Mouse (Mus musculus) retina, postnatal 7 days (tissue): ENCODE measurements at regions not wholly inside any gene's neighbourhood (a gene's known extent, or its start where the extent isn't known, plus 50 kb on each side); places are given as distances from the start of the nearest gene placed in this dataset.
"Not testable (repeated sequence)": the region's sequence is repeated elsewhere in the genome, so short reads cannot be mapped to it uniquely, and the experiment has no call there.

Experiments used
- DNase-seq: peaks from one replicate; pipeline ENCODE4 v3.0.0-alpha.2; 2012; ENCODE audit warnings: low read depth, low spot score

DNA sequence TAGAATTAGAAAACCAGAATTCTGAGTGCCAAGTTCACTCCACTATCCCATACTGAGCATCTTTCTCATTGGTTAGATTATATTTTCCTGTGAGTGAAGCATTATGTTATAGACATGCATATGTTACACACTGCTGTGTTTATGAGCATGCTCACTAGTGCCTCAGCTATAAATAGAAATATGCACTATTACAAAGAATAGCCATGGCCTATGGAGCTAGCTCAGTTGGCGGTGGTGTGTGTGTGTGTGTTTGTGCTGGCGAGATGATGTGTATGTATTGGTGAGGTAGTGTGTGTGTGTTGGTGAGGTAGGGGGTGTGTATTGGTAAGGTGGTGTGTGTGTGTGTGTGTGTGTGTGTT lies 106.2 kb downstream of the Sec31a start:
- no peak for DNase-seq

DNA sequence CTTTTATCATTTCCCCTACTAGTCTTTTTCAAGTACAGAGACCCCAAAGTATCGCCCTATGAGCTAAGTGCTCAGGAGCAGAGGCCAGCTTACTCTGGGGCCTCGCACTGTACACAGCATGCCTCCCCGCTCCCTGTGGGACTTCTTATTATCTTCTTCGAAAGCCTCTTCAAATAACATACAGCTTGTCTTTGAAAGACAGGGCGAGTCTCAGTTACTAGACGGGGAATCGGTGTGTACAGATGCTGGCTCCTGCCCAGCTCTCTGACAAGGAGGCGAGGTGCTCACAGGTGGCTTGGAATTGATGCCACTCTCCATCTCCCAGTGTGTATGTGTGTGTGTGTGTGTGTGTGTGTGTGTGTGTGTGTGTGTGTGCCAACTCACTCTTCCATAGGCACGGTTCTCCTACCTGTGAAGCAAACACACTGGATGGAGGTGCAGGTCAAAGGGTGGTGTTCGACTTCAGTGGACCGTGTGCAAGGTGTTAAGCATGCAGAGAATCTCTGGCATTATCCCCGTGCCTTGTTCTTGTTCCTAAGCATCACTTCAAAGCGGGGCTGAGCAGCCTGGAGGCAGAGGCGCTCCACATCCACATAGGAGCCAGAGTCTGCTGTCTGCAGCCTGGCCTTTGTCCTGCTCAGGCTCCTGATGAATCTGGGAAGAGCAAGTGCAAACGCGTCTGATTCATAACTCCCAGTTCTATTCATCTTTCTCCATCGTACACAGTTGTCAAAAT lies 106.8 kb downstream of the Sec31a start:
- DNase-seq, result no peak

DNA sequence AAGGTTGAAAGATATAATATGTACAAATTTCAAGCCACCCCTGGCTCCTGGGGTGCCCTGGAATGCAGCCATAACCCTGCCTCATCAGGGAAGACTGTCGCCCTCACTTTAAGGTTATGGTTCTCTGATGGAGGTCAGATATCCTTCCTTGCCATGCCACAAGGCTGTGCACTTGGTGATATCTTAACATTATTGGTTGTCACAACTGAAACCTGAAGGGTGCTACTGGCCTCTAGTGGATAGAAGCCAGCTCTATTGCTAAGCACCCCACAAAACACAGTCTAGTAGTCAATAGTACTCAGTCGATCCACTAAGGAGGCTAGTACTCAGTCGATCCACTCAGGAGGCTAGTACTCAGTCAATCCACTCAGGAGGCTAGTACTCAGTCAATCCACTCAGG lies 111.6 kb downstream of the Sec31a start:
- DNase-seq, result peak; percentile 29

DNA sequence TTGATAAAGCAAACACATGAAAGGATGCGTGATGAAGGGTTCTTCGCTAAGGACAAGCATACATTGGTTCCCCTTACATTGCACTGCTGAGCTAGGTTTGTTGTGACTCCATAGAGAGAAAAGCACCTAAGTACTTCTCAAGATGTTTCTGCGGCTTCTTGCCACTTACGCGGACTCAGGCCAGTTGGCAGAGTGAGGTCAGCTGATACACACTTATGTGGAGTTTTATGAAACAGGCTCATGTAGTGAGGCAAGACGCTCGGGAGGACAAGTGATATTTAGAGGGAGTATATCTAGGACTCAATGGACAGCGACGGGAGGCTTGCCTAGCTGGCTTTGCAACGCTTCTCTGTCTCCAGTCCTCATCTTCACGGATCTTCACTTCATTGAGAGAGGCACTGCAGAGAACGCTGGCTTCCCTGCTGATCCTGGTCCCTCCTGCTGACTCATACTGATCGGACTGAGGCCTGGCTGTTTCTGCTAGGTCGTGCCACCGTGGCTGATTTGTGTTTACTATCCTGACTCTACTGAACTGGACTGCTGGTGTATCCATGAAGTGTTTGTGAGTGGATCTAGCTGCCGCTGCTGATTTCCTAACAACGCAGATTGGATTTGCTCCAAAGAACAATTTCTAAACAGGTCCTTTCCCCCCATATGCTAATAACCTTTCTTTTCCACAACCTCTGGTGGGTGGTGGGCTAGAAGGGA lies 113.8 kb downstream of the Sec31a start:
- DNase-seq, result no peak

DNA sequence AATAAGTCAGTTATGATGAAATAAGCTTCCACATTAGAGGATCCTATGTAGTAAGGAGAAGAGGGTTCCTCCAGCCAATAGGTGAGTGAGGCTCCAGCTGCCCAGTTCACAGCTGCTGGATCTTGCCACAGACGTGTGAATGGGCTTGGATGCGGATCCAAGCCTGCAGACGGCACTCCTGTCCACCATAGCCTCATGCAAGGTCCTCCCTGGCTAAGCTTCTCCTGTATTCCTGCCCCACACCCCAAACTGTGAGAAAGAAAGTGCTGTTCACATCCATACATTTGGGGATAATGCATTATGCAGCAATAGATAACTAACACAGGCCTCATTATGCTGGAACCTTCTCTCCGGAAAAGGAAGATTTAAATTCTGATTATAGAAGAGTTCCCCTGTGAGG lies 116.9 kb downstream of the Sec31a start:
- DNase-seq, result no peak

DNA sequence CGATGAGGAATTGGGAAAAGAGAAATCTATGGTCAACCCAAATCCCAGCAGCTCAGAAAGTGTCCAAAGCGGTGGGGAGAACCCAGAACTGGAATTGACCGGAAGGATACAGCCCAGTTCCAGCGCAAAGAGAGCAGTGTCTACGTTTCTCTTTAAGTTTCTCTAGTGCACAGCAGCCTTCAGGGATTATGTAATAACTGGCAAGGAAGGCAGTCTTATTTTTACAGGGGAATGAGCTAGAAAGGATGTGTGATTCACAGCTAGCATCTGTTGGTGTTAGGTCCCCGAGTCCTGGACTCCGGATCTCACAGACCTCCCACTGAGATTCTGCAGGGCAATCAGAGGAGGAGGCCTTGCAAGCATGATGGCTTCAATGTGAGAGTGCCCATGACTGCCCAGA lies 121.8 kb downstream of the Sec31a start:
- no peak for DNase-seq

DNA sequence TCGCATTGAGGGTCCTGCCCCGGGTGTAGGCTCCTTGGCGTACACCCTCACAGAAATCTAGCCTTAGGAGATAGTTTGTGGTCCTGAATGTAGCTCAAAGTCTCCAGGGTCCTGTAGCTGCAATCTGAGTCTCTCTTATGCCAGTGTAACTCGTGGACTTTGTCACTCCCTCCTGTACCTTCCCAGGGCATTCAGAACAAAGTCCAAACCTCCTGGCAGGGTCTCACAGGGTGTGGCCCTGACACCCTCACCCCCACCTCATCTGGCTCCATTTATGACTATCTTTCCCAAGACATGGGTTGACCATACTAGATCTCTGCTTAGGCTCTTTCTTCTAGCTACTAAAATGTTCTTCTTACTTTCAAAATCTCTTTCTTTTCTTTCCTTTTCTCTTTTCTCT lies 120.6 kb upstream of the Tmem150c start:
- no peak for DNase-seq

DNA sequence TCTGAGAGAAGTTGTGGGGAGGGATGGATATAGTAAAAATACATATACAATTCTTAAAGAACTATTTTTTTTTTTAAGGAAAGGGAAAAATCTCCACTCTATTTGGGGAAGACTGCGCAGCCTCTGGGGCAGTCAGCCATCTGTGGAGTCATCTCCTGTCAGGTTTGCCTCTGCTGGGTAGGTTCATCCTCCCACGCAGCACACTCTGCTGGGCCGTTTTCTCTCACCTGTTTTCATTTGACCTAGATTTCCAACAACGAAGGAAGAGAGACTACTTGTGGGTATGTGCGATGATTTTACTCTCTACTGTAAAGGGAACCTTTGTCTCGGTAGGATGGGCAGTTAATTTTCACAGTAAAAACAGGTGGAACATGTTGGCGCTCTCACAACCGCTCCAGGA lies 119.9 kb upstream of the Tmem150c start:
- DNase-seq, result no peak

DNA sequence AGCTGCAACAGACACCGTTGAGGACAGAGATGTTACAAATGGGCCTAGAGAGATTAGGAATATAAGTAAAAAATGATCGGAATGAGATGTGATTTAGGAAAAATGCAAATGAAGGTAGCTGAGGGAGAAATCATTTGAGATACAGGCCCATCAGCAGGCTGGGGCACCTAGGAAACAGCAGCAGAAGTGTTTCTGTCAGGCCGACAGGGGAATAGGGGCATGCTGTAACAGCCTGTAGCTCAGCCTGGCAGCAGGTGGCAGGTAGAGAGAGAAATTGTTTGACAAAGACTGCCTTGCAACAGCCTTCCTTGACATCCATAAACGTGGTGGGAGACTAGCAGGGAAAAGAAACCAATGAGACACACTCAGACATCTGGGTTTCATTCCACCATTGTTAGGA lies 115.1 kb upstream of the Tmem150c start:
- DNase-seq, result no peak

DNA sequence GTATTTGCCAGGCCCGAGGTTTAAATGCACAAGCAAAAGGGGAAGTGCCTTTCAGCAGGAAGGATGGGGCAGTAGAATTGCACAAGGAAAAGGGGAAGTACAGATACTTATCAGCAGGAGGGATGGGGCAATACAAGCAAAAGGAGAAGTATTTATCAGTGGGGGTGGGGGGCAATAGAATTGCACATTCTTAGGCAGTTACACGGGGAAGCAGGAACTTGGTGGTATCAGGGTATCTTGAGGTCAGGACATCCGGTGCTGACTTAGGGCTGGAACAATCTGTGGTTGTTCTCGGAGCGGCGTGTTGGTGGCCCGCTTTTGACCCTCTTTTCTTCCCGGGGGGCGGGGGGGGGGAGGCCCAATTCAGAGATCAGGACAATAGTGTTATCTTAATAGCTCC lies 112.4 kb upstream of the Tmem150c start:
- DNase-seq, result not testable (repeated sequence)

DNA sequence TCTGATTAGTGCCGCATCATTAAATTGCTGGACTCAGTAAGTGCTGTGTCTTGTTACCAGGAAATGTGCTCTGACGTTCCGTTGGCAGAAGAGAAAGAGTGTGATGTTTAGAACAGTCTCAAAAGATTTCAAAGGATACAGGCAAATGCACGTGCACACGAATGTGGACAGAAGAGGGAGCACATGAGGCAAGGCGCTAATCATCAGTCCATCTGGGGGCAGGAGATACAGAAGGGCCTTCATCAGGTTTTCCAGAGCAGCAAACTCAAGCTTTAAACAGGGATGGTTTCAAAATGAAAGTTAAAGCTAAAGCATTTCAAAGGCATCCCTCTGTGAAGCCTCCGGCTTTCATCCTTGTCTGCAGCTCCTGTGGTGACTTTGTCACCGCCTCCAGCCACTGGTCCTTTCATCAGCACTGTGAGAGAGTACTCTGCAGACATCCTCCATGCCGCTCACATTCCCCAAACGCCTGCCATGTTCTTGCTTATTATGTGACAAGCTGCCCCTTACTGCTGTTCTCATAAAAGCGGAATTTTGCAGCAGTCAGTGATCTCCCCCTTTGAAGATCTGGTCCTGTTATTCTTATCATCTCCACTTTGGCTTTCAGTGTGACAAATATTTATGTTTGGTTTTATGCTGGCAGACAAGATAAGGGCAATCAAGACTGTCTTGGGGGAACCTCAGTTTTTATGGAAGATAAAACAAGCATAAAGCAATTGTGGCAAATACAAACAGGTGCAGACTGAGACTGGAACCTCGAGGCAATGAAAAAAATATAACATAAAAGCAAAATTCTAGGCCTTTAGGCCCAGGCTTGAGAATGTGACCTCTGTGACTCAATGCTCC lies 111.5 kb upstream of the Tmem150c start:
- no peak for DNase-seq

DNA sequence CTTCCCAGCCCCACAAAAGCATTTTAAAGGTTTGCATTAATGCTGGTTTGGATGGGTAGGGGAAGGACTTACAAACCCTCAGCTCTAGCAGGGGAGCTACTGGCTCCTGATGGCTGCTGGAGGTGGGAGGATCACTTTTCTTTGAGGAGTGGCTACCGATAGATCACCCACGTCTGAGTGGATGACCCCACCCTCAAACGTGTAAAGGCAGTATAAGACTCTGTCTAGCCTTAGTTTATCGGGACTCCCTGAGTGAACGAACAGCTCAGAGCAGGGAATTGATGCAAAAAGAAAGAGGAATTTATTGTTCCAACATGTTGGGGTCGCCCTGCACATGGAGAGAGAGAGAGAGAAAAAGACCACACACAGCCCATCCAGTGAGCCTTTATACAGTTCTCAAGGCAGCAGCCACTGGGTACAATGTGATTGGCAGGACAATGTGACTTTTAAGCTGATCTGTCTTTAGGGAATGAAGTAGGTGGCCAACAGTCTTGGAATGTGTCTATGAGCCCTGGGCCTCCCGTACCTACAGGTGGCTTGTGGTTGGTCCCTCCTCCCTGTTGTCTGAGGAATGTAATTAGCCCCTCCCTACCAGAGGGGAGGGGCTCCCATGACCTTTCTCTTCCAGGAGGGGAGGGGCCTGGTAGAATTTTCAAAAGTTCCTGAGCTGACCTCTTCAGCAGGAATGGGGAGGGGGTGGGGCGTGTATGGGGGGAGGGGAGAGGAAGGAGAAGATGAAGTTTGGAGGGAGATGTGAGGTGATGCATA lies 108.7 kb upstream of the Tmem150c start:
- no peak for DNase-seq

DNA sequence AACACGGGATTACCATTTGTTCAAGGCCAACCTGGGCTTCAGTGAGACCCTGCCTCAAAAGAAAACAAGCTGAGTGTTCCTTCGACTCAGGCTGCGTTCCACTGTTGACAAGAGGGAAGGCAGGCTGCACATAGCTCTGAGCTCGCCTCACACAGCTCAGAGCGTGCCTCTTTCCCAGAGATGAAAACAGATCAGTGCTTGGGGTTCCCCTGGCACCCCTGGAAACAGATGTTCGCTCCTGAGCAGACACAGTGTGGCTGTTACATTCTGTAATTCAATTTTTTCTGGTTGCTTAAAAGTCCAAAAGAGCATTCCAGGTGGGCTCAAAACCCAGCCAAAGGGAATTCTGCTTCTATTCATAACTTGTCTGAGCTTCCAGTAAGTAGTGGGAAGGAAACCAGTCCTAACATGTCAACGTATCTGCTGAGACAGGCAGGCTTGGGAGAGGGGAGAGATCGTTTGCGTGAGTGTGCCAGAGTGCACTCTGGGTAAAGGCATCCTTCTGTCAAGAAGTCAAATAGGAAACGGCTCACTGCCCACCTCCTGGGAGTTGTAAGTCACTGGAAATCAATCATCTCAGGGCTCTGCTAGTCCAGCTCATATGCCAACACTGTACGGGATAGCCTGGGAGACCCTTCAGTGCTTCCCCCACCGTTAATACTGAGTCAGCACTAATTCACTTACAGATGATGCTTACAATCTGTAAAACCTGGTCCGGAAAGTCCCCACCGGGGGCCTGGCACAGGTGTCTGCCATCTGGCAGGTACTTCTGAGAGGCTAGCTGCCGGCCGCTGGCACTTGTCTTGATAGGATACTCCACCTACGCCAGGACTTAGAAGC lies 107.3 kb upstream of the Tmem150c start:
- no peak for DNase-seq

DNA sequence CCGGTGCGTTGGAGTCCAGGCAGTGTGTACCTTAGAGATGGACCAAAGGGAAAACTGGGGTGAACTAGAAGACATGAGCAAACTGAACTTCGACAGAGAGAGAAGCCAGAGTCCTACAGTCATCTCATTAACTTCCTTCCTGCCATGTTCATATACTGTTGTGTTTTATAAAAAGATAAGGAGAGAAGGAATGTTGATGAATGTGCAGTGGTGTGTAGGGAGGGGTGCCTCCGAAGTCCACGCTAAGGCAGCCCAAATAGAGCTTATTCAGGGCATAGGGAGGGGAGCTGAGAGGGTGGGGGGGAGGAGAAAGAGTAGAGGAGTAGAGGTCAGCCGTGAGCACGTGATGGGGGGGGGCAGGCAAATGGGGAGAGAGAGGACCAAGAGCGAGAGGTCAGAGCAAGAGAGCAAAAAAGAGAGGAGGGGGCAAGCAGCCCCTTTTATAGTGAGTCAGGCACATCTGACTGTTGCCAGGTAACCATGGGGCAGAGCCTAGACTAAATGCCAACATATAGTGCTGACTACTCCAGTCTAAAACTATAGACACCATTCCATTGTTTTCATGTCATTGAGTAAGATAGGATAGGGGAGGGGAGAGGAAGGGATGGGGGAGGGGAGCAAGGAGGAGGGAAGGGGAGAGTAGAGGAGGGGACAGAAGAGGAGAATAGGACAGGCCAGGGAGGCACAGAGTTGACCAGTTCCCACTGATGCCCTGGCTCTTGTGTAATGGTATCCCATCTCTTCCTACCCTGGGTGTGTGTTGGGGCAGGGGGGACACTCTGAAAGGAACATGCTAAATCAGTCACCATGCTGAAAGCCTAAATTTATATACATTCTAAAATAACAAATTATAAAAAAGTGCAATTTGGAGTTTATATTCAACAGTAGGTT lies 100.4 kb upstream of the Tmem150c start:
- no peak for DNase-seq

DNA sequence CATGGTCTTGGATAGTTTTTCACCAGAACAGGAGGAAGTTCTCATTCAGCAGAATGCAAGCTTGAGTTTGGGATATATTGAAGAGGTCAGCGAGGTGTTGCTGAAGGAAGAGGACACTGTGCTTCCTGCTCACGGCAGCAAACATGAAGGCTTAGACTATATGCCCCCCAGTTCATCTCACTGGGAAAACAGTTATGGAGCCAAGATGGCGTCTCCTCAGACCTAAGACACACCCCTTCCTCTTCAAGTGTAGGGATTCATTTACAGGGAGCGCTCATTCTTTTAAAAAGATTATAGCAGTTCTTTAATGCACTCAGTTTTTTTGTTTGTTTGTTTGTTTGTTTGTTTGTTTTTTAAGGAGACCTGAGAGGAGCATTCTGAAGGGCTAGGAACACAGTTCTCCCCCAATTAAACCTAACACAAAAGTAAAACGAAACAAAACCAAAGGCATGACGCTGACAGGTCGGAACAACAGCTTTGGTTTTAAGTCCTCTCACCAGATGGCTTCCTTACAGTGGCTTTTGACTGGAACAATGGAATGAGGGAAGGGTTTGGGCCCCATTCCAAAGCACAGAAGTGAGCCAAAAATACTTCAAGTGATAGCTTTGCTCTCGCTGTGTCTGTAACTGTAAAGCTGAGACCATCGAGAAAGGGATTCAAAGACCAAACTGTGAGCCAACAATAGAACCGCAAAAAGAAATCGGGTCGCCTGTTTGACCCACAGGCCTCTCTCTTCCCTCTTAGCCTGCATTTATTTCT lies 99.5 kb upstream of the Tmem150c start:
- no peak for DNase-seq

DNA sequence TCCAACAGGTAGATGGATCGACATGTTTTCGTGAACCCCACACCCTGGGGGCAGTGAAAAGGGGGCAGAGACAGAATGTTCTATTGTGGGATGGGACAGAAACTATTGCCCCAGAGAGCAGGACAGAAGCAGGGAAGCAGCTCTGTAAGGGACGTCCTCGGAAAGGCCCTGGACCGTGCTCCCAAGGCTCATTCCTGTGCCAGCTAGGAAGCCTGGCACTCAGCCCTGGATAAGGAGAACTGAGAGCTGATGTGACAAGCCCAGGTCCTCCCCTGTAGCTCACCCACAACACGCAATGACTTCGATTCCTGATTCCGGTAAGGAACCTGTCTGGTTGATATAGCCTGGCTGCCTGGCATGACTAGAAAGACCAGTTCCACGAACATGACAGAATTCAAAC lies 95.7 kb upstream of the Tmem150c start:
- no peak for DNase-seq

DNA sequence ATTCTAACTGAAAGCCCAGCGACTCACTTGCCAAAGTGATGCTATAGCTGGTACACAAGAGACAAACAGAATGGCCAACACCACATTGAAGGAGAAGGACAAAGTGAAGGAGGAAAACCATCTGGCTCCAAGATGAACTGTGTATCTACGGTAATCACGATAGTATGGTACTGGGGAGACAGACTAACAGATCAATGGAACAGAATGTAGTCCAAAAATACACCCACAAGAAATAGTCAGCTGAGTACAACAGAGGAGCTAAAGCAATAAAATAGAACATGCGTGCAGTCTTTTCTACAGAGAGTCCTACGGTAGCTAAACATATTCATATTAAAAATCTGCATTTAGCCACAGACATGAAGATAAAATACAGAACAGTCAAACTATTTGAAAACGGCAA lies 92.4 kb upstream of the Tmem150c start:
- DNase-seq, result no peak

DNA sequence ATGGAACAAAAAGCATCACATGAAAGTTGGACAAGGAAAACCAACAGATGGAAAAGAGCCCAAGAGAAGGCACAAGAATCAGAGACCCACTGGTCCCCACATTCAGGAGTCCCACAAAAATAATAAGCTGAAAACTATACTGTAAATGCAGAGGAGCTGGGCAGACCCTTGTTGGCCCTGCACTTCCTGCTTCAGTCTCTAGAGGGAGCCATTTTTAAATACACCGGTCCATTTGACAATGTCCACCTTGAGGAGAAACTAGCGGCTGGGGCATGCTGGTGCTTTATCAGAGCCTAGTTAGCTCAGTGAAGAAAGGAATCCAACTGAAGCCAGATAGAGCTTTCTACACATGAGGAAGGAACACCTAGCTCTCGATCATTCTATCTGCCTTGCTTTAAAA lies 90.1 kb upstream of the Tmem150c start:
- no peak for DNase-seq

DNA sequence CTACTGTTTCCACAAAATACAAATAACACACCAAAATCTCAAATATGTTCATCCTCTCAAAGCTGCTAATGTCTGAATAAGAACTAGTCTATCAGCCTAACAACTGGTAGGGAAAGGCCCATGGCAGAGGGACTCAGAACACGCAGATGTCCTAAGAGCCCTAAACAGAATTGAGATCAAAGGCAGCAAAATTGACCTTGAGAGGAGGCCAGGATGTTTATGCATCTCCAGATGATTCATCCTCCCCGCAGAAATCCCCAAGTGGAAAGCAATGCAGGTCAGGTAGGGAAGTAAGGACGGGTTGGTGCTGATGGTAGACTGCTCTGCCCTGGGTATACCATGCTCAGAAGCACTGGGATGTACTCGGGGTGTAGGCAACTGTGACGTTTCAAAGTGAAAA lies 89.0 kb upstream of the Tmem150c start:
- DNase-seq, result no peak
